Mouse (Mus musculus): ENCODE data around the gene Dnah2. TPM values are rescaled to one million over a fixed set of nuclear protein-coding genes. Genes with fewer than 3 reads are reported as not detected.

Dnah2 gene
- total and polyA plus RNA-seq, 2 experiments from 2014 or later, result 3.0 to 12.3 TPM

- TF ChIP-seq CTCF (IDR thresholded peaks at IDR 0.05; ENCODE audit: low read depth), result peak; percentile 51; the same call in 1 of the 2 replicates
- Histone ChIP-seq H3K4me3 (ENCODE audit: low read depth, low read length) (no peak overlapping the region), H3K27ac (ENCODE audit: low read depth, low read length) (no peak overlapping the region), H3K27me3 (ENCODE audit: insufficient read depth, low read length) (no peaks in the 10 kb centered on the region), H3K4me1 (ENCODE audit: insufficient read depth) (no peaks in the 10 kb centered on the region), H3K36me3 (ENCODE audit: insufficient read depth) (no peaks in the 10 kb centered on the region), H3K9ac (no peak overlapping the region), H3K9me3 (ENCODE audit: low read length) (no peaks in the 10 kb centered on the region), H3K4me2 (ENCODE audit: low read depth) (no peak overlapping the region)
- 78% methylated on average over 7 of the region's 7 CpGs for WGBS
- ATAC-seq, result peak; percentile 38; the same call in 1 of the 2 replicates
- DNase-seq, result no peak
Observed at GRCm38 (mm10) chr11:69386758-69387157, 162.2 kb downstream of the Dnah2 start.

- no peaks in the 10 kb centered on the region for H3K4me1 ChIP-seq (ENCODE audit: insufficient read depth)
- no peak overlapping the region for H3K4me3 ChIP-seq (ENCODE audit: low read depth, low read length)
- no peak for TF ChIP-seq CTCF (IDR thresholded peaks at IDR 0.05; ENCODE audit: low read depth)
- 79% methylated on average over 6 of the region's 6 CpGs for WGBS
- DNase-seq (no peak), ATAC-seq (no peak)
- H3K36me3 ChIP-seq (ENCODE audit: insufficient read depth), result no peaks in the 10 kb centered on the region
- no peak overlapping the region for H3K9ac ChIP-seq
- no peak overlapping the region for H3K4me2 ChIP-seq (ENCODE audit: low read depth)
- no peak overlapping the region for H3K27ac ChIP-seq (ENCODE audit: low read depth, low read length)
- no peaks in the 10 kb centered on the region for H3K9me3 ChIP-seq (ENCODE audit: low read length)
- H3K27me3 ChIP-seq (ENCODE audit: insufficient read depth, low read length), result no peaks in the 10 kb centered on the region
Observed at GRCm38 (mm10) chr11:69384979-69385378, 163.9 kb downstream of the Dnah2 start.

- Histone ChIP-seq H3K27me3 (ENCODE audit: insufficient read depth, low read length) (no peaks in the 10 kb centered on the region), H3K4me3 (ENCODE audit: low read depth, low read length) (no peak overlapping the region), H3K4me1 (ENCODE audit: insufficient read depth) (no peaks in the 10 kb centered on the region), H3K4me2 (ENCODE audit: low read depth) (no peak overlapping the region), H3K36me3 (ENCODE audit: insufficient read depth) (no peaks in the 10 kb centered on the region), H3K9ac (no peak overlapping the region), H3K27ac (ENCODE audit: low read depth, low read length) (no peak overlapping the region), H3K9me3 (ENCODE audit: low read length) (no peaks in the 10 kb centered on the region)
- DNase-seq, result no peak
- WGBS, result 54% methylated on average over 10 of the region's 10 CpGs
- TF ChIP-seq CTCF (IDR thresholded peaks at IDR 0.05; ENCODE audit: low read depth), result no peak
- ATAC-seq, result no peak
Observed at GRCm38 (mm10) chr11:69382478-69383105, 166.3 kb downstream of the Dnah2 start.

GRCm38 (mm10) chr11:69381356-69381755, 167.6 kb downstream of the Dnah2 start:
- no peak overlapping the region for H3K4me3 ChIP-seq (ENCODE audit: low read depth, low read length)
- H3K9ac ChIP-seq, result no peak overlapping the region
- 66% methylated on average over 6 of the region's 6 CpGs for whole genome bisulfite sequencing
- H3K36me3 ChIP-seq (ENCODE audit: insufficient read depth), result no peaks in the 10 kb centered on the region
- H3K27me3 ChIP-seq (ENCODE audit: insufficient read depth, low read length), result no peaks in the 10 kb centered on the region
- no peaks in the 10 kb centered on the region for H3K4me1 ChIP-seq (ENCODE audit: insufficient read depth)
- H3K9me3 ChIP-seq (ENCODE audit: low read length), result no peaks in the 10 kb centered on the region
- DNase-seq (no peak), ATAC-seq (no peak)
- no peak overlapping the region for H3K4me2 ChIP-seq (ENCODE audit: low read depth)
- TF ChIP-seq CTCF (IDR thresholded peaks at IDR 0.05; ENCODE audit: low read depth), result no peak
- no peak overlapping the region for H3K27ac ChIP-seq (ENCODE audit: low read depth, low read length)

- WGBS, result 89% methylated on average over 3 of the region's 3 CpGs
- DNase-seq, result no peak
Observed at GRCm38 (mm10) chr11:69379600-69379999, 169.3 kb downstream of the Dnah2 start.

GRCm38 (mm10) chr11:69377766-69378165, 171.1 kb downstream of the Dnah2 start:
- Histone ChIP-seq H3K4me3 (ENCODE audit: low read depth, low read length) (no peak overlapping the region), H3K27ac (ENCODE audit: low read depth, low read length) (no peak overlapping the region), H3K4me1 (ENCODE audit: insufficient read depth) (no peaks in the 10 kb centered on the region), H3K9me3 (ENCODE audit: low read length) (no peaks in the 10 kb centered on the region), H3K36me3 (ENCODE audit: insufficient read depth) (0 out of 2 replicates have a peak, but pooled peaks cover 4% of the 10 kb centered on the region), H3K9ac (no peak overlapping the region), H3K27me3 (ENCODE audit: insufficient read depth, low read length) (no peaks in the 10 kb centered on the region), H3K4me2 (ENCODE audit: low read depth) (no peak overlapping the region)
- TF ChIP-seq CTCF (IDR thresholded peaks at IDR 0.05; ENCODE audit: low read depth), result no peak
- 73% methylated on average over 3 of the region's 3 CpGs for WGBS
- DNase-seq (no peak), ATAC-seq (no peak)

More at GRCm38 (mm10) chr11:69379600-69379999, 169.3 kb downstream of the Dnah2 start:
- H3K9ac ChIP-seq, result no peak overlapping the region
- no peak for ATAC-seq
- H3K27me3 ChIP-seq (ENCODE audit: insufficient read depth, low read length), result no peaks in the 10 kb centered on the region
- H3K4me2 ChIP-seq (ENCODE audit: low read depth), result no peak overlapping the region
- no peak for TF ChIP-seq CTCF (IDR thresholded peaks at IDR 0.05; ENCODE audit: low read depth)
- no peaks in the 10 kb centered on the region for H3K36me3 ChIP-seq (ENCODE audit: insufficient read depth)
- H3K4me3 ChIP-seq (ENCODE audit: low read depth, low read length), result no peak overlapping the region
- no peak overlapping the region for H3K27ac ChIP-seq (ENCODE audit: low read depth, low read length)
- no peaks in the 10 kb centered on the region for H3K9me3 ChIP-seq (ENCODE audit: low read length)
- no peaks in the 10 kb centered on the region for H3K4me1 ChIP-seq (ENCODE audit: insufficient read depth)

GRCm38 (mm10) chr11:69375646-69376045, 173.3 kb downstream of the Dnah2 start:
- no peak overlapping the region for H3K4me3 ChIP-seq (ENCODE audit: low read depth, low read length)
- WGBS, result 89% methylated on average over 4 of the region's 4 CpGs
- no peaks in the 10 kb centered on the region for H3K9me3 ChIP-seq (ENCODE audit: low read length)

More at GRCm38 (mm10) chr11:69375646-69376045, 173.3 kb downstream of the Dnah2 start:
- ATAC-seq (no peak), DNase-seq (no peak)
- Histone ChIP-seq H3K27me3 (ENCODE audit: insufficient read depth, low read length) (no peaks in the 10 kb centered on the region), H3K4me2 (ENCODE audit: low read depth) (no peak overlapping the region), H3K9ac (no peak overlapping the region), H3K36me3 (ENCODE audit: insufficient read depth) (0 out of 2 replicates have a peak, but pooled peaks cover 4% of the 10 kb centered on the region), H3K4me1 (ENCODE audit: insufficient read depth) (peaks cover 19% of the 10 kb centered on the region), H3K27ac (ENCODE audit: low read depth, low read length) (no peak overlapping the region)
- no peak for TF ChIP-seq CTCF (IDR thresholded peaks at IDR 0.05; ENCODE audit: low read depth)
